Mouse (Mus musculus) layer of hippocampus, adult 8-10 months (tissue): ENCODE results near the gene Drd4. TPM values are rescaled to one million over a fixed set of nuclear protein-coding genes. Genes with fewer than 3 reads are reported as not detected.

Experiments used
- DNase-seq, 2 experiments: peaks; one replicate each; pipeline ENCODE4 v3.0.0; 2022; ENCODE audit warnings: low spot score in 2 of 2
- total RNA-seq, 4 experiments: library from RNA; stranded (reverse); gene quantifications; 2 replicates each; pipeline ENCODE4 v1.2.4; 2022

The Drd4 gene
- total RNA-seq, 4 experiments from 2014 or later = 0.27 TPM; not detected in 3

DNA sequence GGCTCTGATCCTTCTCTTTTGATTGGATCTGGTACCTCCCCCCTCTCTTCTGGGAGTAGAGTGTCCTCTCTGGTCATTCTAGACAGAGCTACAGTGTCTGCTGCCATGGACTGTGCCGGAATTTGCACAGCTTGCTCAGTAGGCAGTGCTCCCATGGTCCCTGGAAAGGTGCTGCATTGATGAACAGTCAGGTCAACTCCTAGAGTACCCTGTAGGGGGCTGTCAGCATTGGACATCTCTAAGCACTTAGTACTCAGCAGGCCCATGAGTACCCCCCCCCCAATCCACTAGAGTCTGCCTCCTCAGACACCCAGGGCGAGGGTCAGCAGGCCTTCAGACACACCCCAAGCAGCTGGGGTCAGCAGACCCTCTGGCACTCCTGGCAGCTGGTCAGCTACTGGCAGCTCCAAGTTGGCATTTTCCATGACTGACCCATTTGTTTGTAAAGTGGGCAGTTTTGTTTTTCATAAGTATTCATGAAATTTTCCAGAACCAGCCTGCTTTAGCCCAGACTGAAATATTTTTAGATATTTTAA lies 43.3 kb downstream of the Drd4 start:
- no peak for DNase-seq

DNA sequence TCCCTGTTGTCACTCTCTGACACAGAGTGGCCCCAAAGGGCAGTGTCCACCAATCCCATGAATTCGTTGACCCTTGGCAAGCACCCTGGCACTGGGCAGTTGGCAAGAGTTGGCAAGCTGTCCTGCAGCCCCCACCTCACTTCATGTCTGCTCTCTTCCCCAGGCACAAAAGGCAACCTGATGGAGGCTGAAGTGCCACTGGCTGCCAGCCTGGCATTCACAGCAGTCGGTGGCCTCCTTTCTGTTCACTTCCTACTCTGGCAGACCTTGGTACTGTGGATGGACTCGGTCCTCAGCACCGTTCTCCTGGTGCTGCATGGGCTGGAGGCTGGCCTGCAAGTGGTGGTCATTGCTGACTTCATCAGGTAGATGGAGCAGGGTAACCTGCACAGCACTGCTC lies 43.9 kb downstream of the Drd4 start:
- DNase-seq = no peak

DNA sequence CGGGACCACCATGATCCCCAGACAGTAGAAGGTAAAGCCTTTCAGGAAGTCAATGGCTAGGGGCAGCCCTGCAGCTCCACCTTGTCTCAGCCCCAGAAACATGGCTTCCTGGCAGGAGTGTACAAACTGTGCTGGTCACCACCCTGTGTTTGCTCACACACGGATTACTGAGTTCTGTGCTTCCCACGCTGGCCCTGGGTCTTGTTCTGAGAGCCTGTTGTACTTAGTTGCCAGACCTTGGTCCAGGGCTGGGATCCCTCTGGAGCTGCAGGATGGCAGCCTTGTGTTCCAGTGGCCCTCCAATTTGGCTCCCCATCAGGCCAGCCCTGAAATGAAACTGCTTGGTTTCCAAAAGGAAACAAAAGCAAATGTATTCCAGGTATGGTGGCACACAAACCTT lies 44.5 kb downstream of the Drd4 start:
- no peak for DNase-seq

- DNase-seq = no peak
Observed at GRCm38 (mm10) chr7:141337716-141338416, 46.1 kb downstream of the Drd4 start.

DNA sequence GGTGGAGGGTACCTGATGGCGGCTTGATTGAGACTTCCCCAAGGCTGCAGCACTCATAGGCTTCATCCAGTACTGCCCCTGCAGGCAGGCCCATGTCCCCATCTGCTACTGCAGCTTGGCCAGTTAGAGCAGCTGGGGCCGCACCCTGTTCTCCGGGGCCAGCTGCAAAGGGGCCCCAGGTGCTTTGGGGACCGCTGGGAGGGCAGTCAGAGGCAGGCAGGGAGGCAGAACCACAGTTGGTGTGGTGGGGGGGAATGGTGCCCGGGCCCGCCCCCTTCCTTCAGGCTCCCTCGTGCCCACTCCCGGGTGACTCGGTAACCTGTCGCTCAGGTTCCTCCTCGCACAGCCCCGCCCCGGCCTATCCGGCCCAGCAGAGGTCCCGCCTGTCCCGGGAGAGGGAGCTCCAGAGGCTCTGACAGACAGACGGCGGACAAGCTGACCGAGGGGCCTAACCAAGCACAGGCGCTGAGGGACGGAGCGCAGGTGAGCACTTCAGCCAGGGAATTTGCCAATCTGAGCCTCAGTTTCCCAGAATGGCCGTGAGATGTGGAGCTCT lies 46.8 kb downstream of the Drd4 start, which contains the start of gene Eps8l2:
TSS of gene Eps8l2 (plus strand) at position 305 of the 556 bp plus-strand sequence.
- no peak for DNase-seq

DNA sequence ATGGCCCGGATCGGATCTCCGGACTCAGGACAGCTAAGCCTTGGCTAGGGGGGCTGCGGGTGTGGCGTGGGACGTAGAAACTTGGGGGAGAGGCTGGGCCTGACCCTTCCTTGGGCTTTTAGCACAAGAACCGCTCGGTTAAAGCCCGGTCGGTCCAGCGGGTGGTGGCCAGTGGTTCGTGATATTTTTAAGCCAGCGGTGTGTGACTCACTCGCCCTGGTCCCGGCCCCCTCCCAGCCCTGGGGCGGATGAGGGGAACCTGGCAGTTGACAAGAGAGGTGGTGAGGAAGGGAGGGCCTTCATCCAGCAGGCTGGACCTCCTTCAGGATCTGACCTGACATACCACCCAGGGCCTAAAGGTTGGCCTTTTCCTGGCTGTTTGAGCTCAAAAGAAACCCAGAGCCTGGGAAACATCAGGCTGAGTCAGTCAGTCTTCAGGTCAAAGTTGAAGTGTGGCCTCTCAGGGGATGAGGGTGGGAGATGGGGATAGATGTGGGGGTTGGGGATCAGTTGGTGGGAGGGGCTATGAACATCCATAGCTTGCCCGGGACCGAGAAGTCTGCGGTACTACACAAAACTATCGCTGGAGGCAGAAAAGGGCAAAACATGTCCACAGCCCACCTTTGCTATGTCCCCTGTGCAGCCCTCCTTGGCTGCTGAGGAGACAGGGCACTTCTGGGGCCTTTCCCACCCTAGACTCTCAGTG lies 47.6 kb downstream of the Drd4 start:
- no peak for DNase-seq

GRCm38 (mm10) chr7:141340023-141340422 lies 48.2 kb downstream of the Drd4 start:
- DNase-seq = no peak

- no peak for DNase-seq
Observed at GRCm38 (mm10) chr7:141340476-141340875, 48.7 kb downstream of the Drd4 start.

- no peak for DNase-seq
Observed at GRCm38 (mm10) chr7:141341689-141342226, 50.0 kb downstream of the Drd4 start.

GRCm38 (mm10) chr7:141343230-141343629 lies 51.4 kb downstream of the Drd4 start:
- no peak for DNase-seq

- DNase-seq = no peak
Observed at GRCm38 (mm10) chr7:141343696-141344095, 51.9 kb downstream of the Drd4 start.

- no peak for DNase-seq
Observed at GRCm38 (mm10) chr7:141344787-141345186, 53.0 kb downstream of the Drd4 start.

Other genes with a start within 250 kb of the Drd4 start
- gene B4galnt4, start 230.9 kb upstream of the Drd4 start, total RNA-seq = 10 to 100 TPM; 72.5 to 87.3 (median 78.8) TPM
- gene Pkp3, start 213.8 kb upstream of the Drd4 start, total RNA-seq = not detected
- gene Sigirr, start 191.4 kb upstream of the Drd4 start, total RNA-seq = 1 to 10 TPM; 2.6 to 3.1 (median 2.9) TPM
- gene Ano9, start 174.2 kb upstream of the Drd4 start, total RNA-seq = not detected
- 10 to 100 TPM; 39.5 to 57.5 (median 54.0) TPM for gene Ptdss2, start 169.6 kb upstream of the Drd4 start, total RNA-seq
- gene Rnh1, start 119.1 kb upstream of the Drd4 start, total RNA-seq = 10 to 100 TPM; 37.5 to 49.4 (median 42.2) TPM
- gene Hras, start 98.0 kb upstream of the Drd4 start, total RNA-seq = 100 to 1,000 TPM; 181 to 211 (median 191) TPM
- 1 to 10 TPM; 3.6 to 5.6 (median 5.1) TPM for gene Lrrc56, start 97.8 kb upstream of the Drd4 start, total RNA-seq
- gene Lmntd2, start 77.9 kb upstream of the Drd4 start, total RNA-seq = not detected
- gene Rassf7, start 76.1 kb upstream of the Drd4 start, total RNA-seq = 1 to 10 TPM in 2 of 4 experiments, under 1 TPM in 2; 0.71 to 2.0 (median 1.00) TPM
- gene Phrf1, start 63.2 kb upstream of the Drd4 start, total RNA-seq = 10 to 100 TPM; 68.4 to 95.2 (median 79.3) TPM
- gene Irf7, start 25.5 kb upstream of the Drd4 start, total RNA-seq = 1 to 10 TPM in 2 of 4 experiments, under 1 TPM in 2; 0.85 to 3.8 (median 2.0) TPM
- gene Cdhr5, start 15.2 kb upstream of the Drd4 start, total RNA-seq = not detected
- gene Sct, start 12.9 kb upstream of the Drd4 start, total RNA-seq = not detected
- 10 to 100 TPM; 67.9 to 84.7 (median 78.5) TPM for gene Deaf1, start 35.7 kb downstream of the Drd4 start, total RNA-seq
- gene Tmem80, start 35.7 kb downstream of the Drd4 start, total RNA-seq = 10 to 100 TPM; 32.4 to 36.5 (median 34.7) TPM
- 1 to 10 TPM; 3.6 to 7.2 (median 6.4) TPM for gene Eps8l2, start 46.9 kb downstream of the Drd4 start, total RNA-seq
- gene Taldo1, start 100.2 kb downstream of the Drd4 start, total RNA-seq = 100 to 1,000 TPM; 107 to 127 (median 116) TPM
- gene Gatd1, start 122.1 kb downstream of the Drd4 start, total RNA-seq = 10 to 100 TPM; 36.8 to 41.3 (median 38.6) TPM
- gene Cend1, start 137.5 kb downstream of the Drd4 start, total RNA-seq = 100 to 1,000 TPM; 248 to 286 (median 272) TPM
- 100 to 1,000 TPM; 295 to 343 (median 318) TPM for gene Slc25a22, start 145.9 kb downstream of the Drd4 start, total RNA-seq
- 1 to 10 TPM; 1.1 to 2.0 (median 1.5) TPM for gene Pidd1, start 152.0 kb downstream of the Drd4 start, total RNA-seq
- 100 to 1,000 TPM; 490 to 734 (median 578) TPM for gene Rplp2, start 155.4 kb downstream of the Drd4 start, total RNA-seq
- 10 to 100 TPM; 23.0 to 31.8 (median 24.3) TPM for gene Pnpla2, start 163.2 kb downstream of the Drd4 start, total RNA-seq
- gene Cracr2b, start 169.1 kb downstream of the Drd4 start, total RNA-seq = 1 to 10 TPM; 4.0 to 5.8 (median 4.9) TPM
- 10 to 100 TPM; 27.3 to 42.2 (median 32.0) TPM for gene Cd151, start 175.4 kb downstream of the Drd4 start, total RNA-seq
- 10 to 100 TPM; 32.4 to 40.6 (median 35.1) TPM for gene Polr2l, start 183.1 kb downstream of the Drd4 start, total RNA-seq
- gene Tspan4, start 183.2 kb downstream of the Drd4 start, total RNA-seq = 10 to 100 TPM; 14.7 to 38.7 (median 26.7) TPM
- 10 to 100 TPM; 74.8 to 80.6 (median 76.0) TPM for gene Chid1, start 247.9 kb downstream of the Drd4 start, total RNA-seq